Mouse (Mus musculus): Measurements from ENCODE around the gene Dag1. TPM values are rescaled to one million over a fixed set of nuclear protein-coding genes. Genes with fewer than 3 reads are reported as not detected.
"Not testable (repeated sequence)": the region's sequence is repeated elsewhere in the genome, so short reads cannot be mapped to it uniquely, and the experiment has no call there.

The Dag1 gene
- polyA plus RNA-seq, 1 experiment from 2014 or later: 58.6 TPM

DNA sequence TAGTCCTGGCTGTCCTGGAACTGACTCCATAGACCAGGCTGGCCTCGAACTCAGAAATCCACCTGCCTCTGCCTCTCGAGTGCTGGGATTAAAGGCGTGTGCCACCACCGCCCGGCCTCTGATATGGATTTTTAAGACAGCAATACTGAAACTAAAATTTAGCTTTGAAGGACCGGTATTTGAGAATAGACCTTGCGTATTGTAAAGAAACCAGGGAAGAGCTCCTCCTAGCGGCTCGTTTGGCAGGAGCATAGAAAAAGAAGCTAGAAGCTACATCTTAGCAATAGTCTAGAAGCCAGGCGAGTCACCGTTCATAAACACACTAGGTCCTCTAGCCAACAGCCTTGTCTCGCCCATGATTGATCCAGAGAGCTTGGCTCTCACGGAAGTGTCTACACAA lies 60.7 kb downstream of the Dag1 start:
- Histone ChIP-seq H3K4me1 (ENCODE audit: control insufficient read depth, insufficient read depth, low read length) (peaks cover 14% of the 10 kb centered on the region), H3K27ac (ENCODE audit: low read depth, low read length) (no peak overlapping the region), H3K9me3 (ENCODE audit: control insufficient read depth, low read length) (no peaks in the 10 kb centered on the region), H3K4me2 (ENCODE audit: low read depth, low read length) (no peak overlapping the region), H3K36me3 (ENCODE audit: control insufficient read depth, insufficient read depth, low read length) (peaks cover 14% of the 10 kb centered on the region), H3K9ac (replicated peaks; ENCODE audit: low read depth, low read length) (no peak overlapping the region), H3K27me3 (ENCODE audit: control insufficient read depth, insufficient read depth, low read length) (no peaks in the 10 kb centered on the region), H3K4me3 (ENCODE audit: low read depth, low read length) (no peak overlapping the region)
- ATAC-seq (ENCODE audit: low read depth): no peak
- WGBS: 44% methylated on average over 13 of the region's 13 CpGs

DNA sequence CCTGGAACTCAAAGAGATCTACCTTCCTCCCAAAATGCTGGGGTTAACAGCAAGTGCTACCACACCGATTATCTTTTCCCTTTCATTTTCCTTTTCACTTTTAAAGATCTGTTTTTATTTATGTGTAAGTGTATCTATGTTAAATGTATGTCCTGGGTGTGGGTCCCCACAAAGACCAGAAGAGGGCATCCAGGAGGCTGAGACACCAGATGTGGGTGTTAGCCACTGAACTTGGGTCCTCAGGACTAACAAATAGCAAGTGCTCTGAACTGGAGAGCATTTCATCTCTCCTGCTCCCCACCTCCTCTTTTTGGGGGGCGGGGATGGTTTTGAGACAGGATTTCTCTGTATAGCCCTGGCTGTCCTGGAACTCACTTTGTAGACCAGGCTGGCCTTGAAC lies 61.6 kb downstream of the Dag1 start:
- 100% methylated on average over 2 of the region's 2 CpGs for WGBS
- Histone ChIP-seq H3K27ac (ENCODE audit: low read depth, low read length) (no peak overlapping the region), H3K4me2 (ENCODE audit: low read depth, low read length) (no peak overlapping the region), H3K9ac (replicated peaks; ENCODE audit: low read depth, low read length) (no peak overlapping the region), H3K4me3 (ENCODE audit: low read depth, low read length) (no peak overlapping the region), H3K27me3 (ENCODE audit: control insufficient read depth, insufficient read depth, low read length) (no peaks in the 10 kb centered on the region), H3K36me3 (ENCODE audit: control insufficient read depth, insufficient read depth, low read length) (peaks cover 6% of the 10 kb centered on the region), H3K9me3 (ENCODE audit: control insufficient read depth, low read length) (no peaks in the 10 kb centered on the region), H3K4me1 (ENCODE audit: control insufficient read depth, insufficient read depth, low read length) (peaks cover 14% of the 10 kb centered on the region)
- ATAC-seq (ENCODE audit: low read depth): no peak

DNA sequence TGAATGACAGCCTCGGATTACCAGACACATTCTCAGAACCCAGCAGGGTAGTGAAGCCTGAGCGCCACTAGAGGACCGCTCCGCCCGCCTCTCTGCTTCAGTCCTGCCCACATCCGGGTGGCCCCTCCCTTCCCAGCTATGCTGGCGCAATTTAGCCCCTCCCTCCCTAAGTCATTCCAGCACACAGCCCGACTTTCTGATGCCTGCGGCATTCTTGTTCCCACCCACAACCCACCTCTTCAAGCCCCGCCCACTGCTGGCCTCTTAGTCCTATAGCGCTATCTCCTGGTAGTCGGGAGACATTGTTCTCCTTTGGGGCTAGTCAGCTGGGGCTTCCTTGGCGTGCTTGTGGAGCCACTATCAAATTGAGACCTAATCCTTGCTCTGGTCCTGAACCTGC lies 62.6 kb downstream of the Dag1 start:
- Histone ChIP-seq H3K36me3 (ENCODE audit: control insufficient read depth, insufficient read depth, low read length) (no peaks in the 10 kb centered on the region), H3K9ac (replicated peaks; ENCODE audit: low read depth, low read length) (no peak overlapping the region), H3K4me2 (ENCODE audit: low read depth, low read length) (peak overlapping the region; percentile 36), H3K4me3 (ENCODE audit: low read depth, low read length) (no peak overlapping the region), H3K27me3 (ENCODE audit: control insufficient read depth, insufficient read depth, low read length) (no peaks in the 10 kb centered on the region), H3K27ac (ENCODE audit: low read depth, low read length) (no peak overlapping the region), H3K9me3 (ENCODE audit: control insufficient read depth, low read length) (no peaks in the 10 kb centered on the region), H3K4me1 (ENCODE audit: control insufficient read depth, insufficient read depth, low read length) (peaks cover 14% of the 10 kb centered on the region)
- peak; percentile 91 for ATAC-seq (ENCODE audit: low read depth)
- 1% methylated on average over 13 of the region's 13 CpGs for WGBS

DNA sequence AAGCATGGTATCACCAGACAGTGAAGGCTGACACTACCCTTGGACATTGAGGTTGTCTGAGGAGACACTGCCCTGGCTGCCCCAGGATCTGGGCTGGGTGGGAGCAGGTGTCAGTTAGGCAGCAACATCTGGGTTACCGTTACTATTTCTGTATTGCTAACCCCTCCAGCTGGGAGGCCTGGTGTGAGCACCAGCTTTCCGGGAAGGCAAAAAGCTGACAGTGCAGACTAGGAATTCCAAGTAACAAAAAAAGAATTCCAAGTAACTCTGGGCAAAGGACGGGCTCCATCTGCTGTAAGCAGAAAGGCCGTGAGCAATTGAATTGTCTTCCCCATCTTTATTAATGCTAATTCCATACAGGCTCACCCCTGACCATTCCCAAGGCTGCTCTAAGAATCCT lies 65.1 kb downstream of the Dag1 start:
- no peaks in the 10 kb centered on the region for H3K9me3 ChIP-seq (ENCODE audit: control insufficient read depth, low read length)
- H3K27ac ChIP-seq (ENCODE audit: low read depth, low read length): no peak overlapping the region
- H3K36me3 ChIP-seq (ENCODE audit: control insufficient read depth, insufficient read depth, low read length): no peaks in the 10 kb centered on the region
- H3K4me3 ChIP-seq (ENCODE audit: low read depth, low read length): no peak overlapping the region
- H3K4me1 ChIP-seq (ENCODE audit: control insufficient read depth, insufficient read depth, low read length): peaks cover 4% of the 10 kb centered on the region
- no peaks in the 10 kb centered on the region for H3K27me3 ChIP-seq (ENCODE audit: control insufficient read depth, insufficient read depth, low read length)
- ATAC-seq (ENCODE audit: low read depth): no peak
- 52% methylated on average over 4 of the region's 4 CpGs for WGBS
- no peak overlapping the region for H3K9ac ChIP-seq (replicated peaks; ENCODE audit: low read depth, low read length)
- no peak overlapping the region for H3K4me2 ChIP-seq (ENCODE audit: low read depth, low read length)

DNA sequence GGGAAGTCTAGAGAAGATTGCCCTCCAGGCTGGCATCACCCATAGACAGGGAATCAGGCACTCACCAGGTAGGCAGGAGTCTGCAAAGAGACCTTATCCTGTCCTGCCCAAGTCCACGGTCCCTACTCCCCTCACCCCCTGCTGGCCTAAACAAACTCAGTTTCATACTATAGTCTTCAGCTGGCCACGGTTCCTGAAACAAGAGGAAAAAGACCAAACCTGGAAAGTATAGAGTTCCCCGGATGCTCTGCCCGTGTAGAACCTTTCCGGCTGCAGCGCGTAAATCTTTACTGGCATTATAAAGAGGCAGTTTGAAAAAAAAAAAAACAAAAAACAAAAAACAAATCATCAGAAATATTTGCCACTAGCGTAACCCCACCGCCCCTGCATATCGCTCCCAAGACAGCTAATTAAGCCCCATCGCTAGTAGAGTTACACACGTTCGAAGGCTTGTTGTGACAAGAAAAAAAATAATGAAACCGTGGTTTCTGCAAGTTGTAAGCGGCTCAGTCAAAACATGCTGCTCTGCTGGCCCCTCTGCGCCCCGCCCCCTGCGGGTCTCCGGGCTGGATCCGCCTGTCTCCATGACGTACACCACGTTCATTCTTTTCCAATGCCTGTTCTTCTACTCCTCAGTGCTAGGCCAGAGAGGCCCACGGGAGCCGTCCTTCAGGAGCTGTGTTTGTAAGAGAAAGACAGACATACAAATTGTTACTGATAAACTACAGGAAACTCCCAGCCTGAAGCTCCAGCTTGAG lies 66.7 kb downstream of the Dag1 start:
- H3K9ac ChIP-seq (replicated peaks; ENCODE audit: low read depth, low read length): no peak overlapping the region
- WGBS: 26% methylated on average over 24 of the region's 24 CpGs
- ATAC-seq (ENCODE audit: low read depth): no peak
- peaks cover 4% of the 10 kb centered on the region for H3K4me1 ChIP-seq (ENCODE audit: control insufficient read depth, insufficient read depth, low read length)
- no peak overlapping the region for H3K4me3 ChIP-seq (ENCODE audit: low read depth, low read length)
- no peaks in the 10 kb centered on the region for H3K36me3 ChIP-seq (ENCODE audit: control insufficient read depth, insufficient read depth, low read length)
- no peak overlapping the region for H3K27ac ChIP-seq (ENCODE audit: low read depth, low read length)
- no peaks in the 10 kb centered on the region for H3K9me3 ChIP-seq (ENCODE audit: control insufficient read depth, low read length)
- H3K27me3 ChIP-seq (ENCODE audit: control insufficient read depth, insufficient read depth, low read length): no peaks in the 10 kb centered on the region
- H3K4me2 ChIP-seq (ENCODE audit: low read depth, low read length): peak overlapping the region; percentile 7; the same call in 1 of the 2 replicates

DNA sequence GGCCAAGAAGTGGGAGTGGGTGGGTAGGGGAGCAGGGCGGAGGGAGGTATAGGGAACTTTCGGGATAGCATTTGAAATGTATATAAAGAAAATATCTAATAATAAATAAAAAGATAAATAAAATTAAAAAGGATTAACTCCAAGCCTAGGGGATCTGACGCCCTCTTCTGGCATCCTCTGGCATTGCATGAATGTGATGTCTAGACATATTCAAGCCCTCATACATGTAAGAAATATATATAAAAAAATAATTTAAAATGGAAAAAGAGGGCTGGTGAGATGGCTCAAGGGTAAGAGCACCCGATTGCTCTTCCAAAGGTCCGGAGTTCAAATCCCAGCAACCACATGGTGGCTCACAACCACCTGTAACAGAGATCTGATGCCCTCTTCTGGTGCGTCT lies 67.5 kb downstream of the Dag1 start:
- H3K9me3 ChIP-seq (ENCODE audit: control insufficient read depth, low read length); H3K27ac ChIP-seq (ENCODE audit: low read depth, low read length); H3K27me3 ChIP-seq (ENCODE audit: control insufficient read depth, insufficient read depth, low read length); H3K9ac ChIP-seq (replicated peaks; ENCODE audit: low read depth, low read length); ATAC-seq (ENCODE audit: low read depth); H3K4me2 ChIP-seq (ENCODE audit: low read depth, low read length); H3K4me3 ChIP-seq (ENCODE audit: low read depth, low read length); H3K4me1 ChIP-seq (ENCODE audit: control insufficient read depth, insufficient read depth, low read length); H3K36me3 ChIP-seq (ENCODE audit: control insufficient read depth, insufficient read depth, low read length): not testable (repeated sequence)
- WGBS: 67% methylated on average over 5 of the region's 6 CpGs

DNA sequence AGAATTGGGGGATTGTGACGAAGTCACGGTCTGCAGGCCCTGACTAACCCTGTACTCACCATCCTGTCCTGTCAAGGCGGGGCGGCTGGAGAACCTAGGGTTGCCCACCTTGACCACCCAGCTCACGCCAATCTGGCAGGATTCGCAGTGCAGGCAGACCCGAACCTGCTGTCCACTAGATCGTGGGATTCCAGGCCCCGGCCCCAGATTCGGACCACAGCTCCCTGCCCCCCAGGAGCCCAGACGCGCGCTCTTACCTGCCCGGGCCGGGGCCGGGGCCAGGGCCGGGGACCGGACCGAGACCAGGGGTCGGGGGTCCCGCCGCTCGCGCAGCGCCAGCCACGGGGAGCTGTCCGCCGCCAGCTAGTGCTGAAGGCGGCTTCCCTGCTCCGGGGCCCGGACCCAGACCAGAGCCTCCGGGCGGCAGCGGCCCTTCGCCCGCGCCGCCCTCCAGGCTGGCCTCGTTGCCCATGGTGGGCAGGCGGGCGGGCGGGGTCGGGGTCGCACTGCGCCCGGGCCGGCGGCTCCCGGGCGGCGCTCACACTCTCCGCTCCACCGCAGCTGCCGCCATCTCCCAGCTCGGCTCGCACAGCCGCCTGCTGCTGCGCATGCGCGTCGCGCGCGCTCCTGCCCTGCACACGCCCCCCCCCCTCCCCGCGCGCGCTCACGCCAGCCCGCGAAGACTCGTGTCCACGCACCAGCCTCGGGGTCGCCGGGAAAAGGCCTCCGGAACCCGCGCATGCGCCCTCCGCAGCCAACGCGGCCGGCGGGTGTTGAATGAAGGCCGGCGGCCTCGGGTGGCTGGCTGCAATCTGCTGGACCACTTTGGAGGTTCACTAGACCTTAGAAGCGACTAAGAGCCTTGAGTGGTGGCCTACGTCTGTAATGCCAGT lies 73.7 kb downstream of the Dag1 start, which contains the start of gene Bsn:
Gene Bsn (minus strand): TSS at position 598 of the 893 bp plus-strand sequence.
- 0 out of 2 replicates have a peak, but pooled peaks cover 5% of the 10 kb centered on the region for H3K36me3 ChIP-seq (ENCODE audit: control insufficient read depth, insufficient read depth, low read length)
- peak within 1 kb of the TSS; percentile 85 for H3K4me3 ChIP-seq (ENCODE audit: low read depth, low read length)
- WGBS: 1% methylated on average over 72 of the region's 91 CpGs
- no peaks in the 10 kb centered on the region for H3K9me3 ChIP-seq (ENCODE audit: control insufficient read depth, low read length)
- peak within 1 kb of the TSS; percentile 77 for H3K4me2 ChIP-seq (ENCODE audit: low read depth, low read length)
- H3K27me3 ChIP-seq (ENCODE audit: control insufficient read depth, insufficient read depth, low read length): no peaks in the 10 kb centered on the region
- H3K4me1 ChIP-seq (ENCODE audit: control insufficient read depth, insufficient read depth, low read length): peaks cover 19% of the 10 kb centered on the region
- peak; percentile 87 for ATAC-seq (ENCODE audit: low read depth)
- H3K9ac ChIP-seq (replicated peaks; ENCODE audit: low read depth, low read length): peak within 1 kb of the TSS; percentile 94
- peak within 1 kb of the TSS; percentile 78 for H3K27ac ChIP-seq (ENCODE audit: low read depth, low read length)

DNA sequence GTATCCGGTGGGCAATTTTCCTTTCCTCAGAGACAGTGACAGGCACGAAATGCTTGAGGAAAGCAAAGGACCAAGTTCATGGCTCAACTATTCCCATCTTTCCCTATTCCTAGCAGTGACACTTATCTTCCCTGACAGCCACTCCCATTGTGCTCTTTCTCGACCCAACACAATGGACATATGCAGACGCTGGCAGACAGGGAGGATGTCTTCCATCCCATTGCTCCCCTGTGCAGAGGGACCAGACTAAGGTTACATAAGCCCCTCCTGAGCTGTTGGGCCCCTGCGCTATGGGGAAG lies 74.3 kb downstream of the Dag1 start:
- Histone ChIP-seq H3K4me3 (ENCODE audit: low read depth, low read length) (peak overlapping the region; percentile 85), H3K4me1 (ENCODE audit: control insufficient read depth, insufficient read depth, low read length) (peaks cover 19% of the 10 kb centered on the region), H3K9ac (replicated peaks; ENCODE audit: low read depth, low read length) (peak overlapping the region; percentile 94), H3K27me3 (ENCODE audit: control insufficient read depth, insufficient read depth, low read length) (no peaks in the 10 kb centered on the region), H3K36me3 (ENCODE audit: control insufficient read depth, insufficient read depth, low read length) (0 out of 2 replicates have a peak, but pooled peaks cover 5% of the 10 kb centered on the region), H3K9me3 (ENCODE audit: control insufficient read depth, low read length) (no peaks in the 10 kb centered on the region), H3K27ac (ENCODE audit: low read depth, low read length) (peak overlapping the region; percentile 78; the same call in 1 of the 2 replicates), H3K4me2 (ENCODE audit: low read depth, low read length) (peak overlapping the region; percentile 77)
- WGBS: 24% methylated on average over 5 of the region's 5 CpGs
- no peak; the same call in 1 of the 2 replicates for ATAC-seq (ENCODE audit: low read depth)

DNA sequence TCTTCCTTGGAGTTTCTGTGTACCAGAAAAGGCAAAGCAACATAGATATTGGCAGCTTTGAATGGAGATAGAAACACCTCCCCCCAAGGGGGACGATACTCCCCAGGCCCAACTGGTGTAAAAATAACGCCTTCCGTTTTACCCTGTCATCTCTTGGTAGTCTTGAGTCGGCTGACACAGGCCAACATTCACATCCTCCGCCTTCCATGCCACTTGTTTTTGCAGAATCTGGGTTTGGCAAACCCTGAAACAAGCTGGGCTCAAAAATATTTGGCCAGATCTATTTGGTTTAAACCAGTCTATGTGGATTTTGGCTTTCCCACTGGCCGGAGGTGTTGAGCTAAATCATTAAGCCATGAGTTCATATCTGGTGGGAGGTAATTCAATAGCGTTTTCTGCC lies 74.7 kb downstream of the Dag1 start:
- no peak overlapping the region for H3K27ac ChIP-seq (ENCODE audit: low read depth, low read length)
- H3K4me3 ChIP-seq (ENCODE audit: low read depth, low read length): peak overlapping the region; percentile 85
- WGBS: 72% methylated on average over 7 of the region's 7 CpGs
- peak overlapping the region; percentile 77 for H3K4me2 ChIP-seq (ENCODE audit: low read depth, low read length)
- H3K4me1 ChIP-seq (ENCODE audit: control insufficient read depth, insufficient read depth, low read length): peaks cover 19% of the 10 kb centered on the region
- H3K9ac ChIP-seq (replicated peaks; ENCODE audit: low read depth, low read length): peak overlapping the region; percentile 94; the same call in 1 of the 2 replicates
- H3K36me3 ChIP-seq (ENCODE audit: control insufficient read depth, insufficient read depth, low read length): 0 out of 2 replicates have a peak, but pooled peaks cover 5% of the 10 kb centered on the region
- H3K27me3 ChIP-seq (ENCODE audit: control insufficient read depth, insufficient read depth, low read length): no peaks in the 10 kb centered on the region
- H3K9me3 ChIP-seq (ENCODE audit: control insufficient read depth, low read length): no peaks in the 10 kb centered on the region
- no peak for ATAC-seq (ENCODE audit: low read depth)
